Mouse (Mus musculus) Patski (cell line): Measurements from ENCODE around the gene H2-Ab1. TPM values are rescaled to one million over a fixed set of nuclear protein-coding genes. Genes with fewer than 3 reads are reported as not detected.

Experiments
- ATAC-seq: fragments of 100-300 bp; one replicate; pipeline ENCODE4 v1.8.0; 2021
- CTCF ChIA-PET: fragments of 350-600 bp; sonication (Branson Sonifier 250); formaldehyde crosslinking; loops from one replicate; lab custom pipeline; 2022; ENCODE audit warnings: inconsistent platforms; lab: Charles Lee
- POLR2A ChIA-PET: fragments of 350-600 bp; sonication (Branson Sonifier 250); formaldehyde crosslinking; loops from one replicate; lab custom pipeline; 2022; ENCODE audit warnings: antibody characterized with exemption, inconsistent platforms; lab: Charles Lee
- DNase-seq: peaks from one replicate; pipeline ENCODE4 v3.0.0-alpha.2; 2011; ENCODE audit warnings: low read depth, low spot score
- H3K27me3 ChIP-seq: fragments of 371-371 bp; one replicate; pipeline ENCODE4 v1.5.1; 2021
- CTCF ChIP-seq: fragments of 100-300 bp; IDR thresholded peaks from one replicate; pipeline ENCODE4 v1.5.1; 2021
- in situ Hi-C: fragments of 300-500 bp; cut with MboI; formaldehyde crosslinking; loops from 3 replicates; pipeline ENCODE4 v1.11.1; 2018; ENCODE audit warnings: low pct_unique_long_range_greater_than_20kb, mixed read lengths
- polyA plus RNA-seq: library from polyadenylated mRNA; unstranded; gene quantifications from one replicate; pipeline ENCODE4 v1.2.3, GENCODE M21; 2021

Gene H2-Ab1
- 0.09 TPM for polyA plus RNA-seq

- CTCF ChIA-PET = interaction anchor here (0.9 kb wide), 1 partner anchor 8 kb away, joined by 3 read pairs; no protein-coding TSS in a partner anchor
- no peak for TF ChIP-seq CTCF
- in situ Hi-C loops = no loop called here
- ATAC-seq = peak; percentile 35
- peaks cover 23% of the 10 kb centered on the region for H3K27me3 ChIP-seq
- no peak for DNase-seq
- POLR2A ChIA-PET = no interaction called here
These were observed at the start of gene H2-Ab1 for GRCm38 (mm10) chr17:34257594-34258375. H2-Ab1 (plus strand) TSS chr17:34257689.

GRCm38 (mm10) chr17:34207866-34208265 is 49.6 kb upstream of the H2-Ab1 start:
- in situ Hi-C loops = no loop called here
- no peak for DNase-seq
- ChIA-PET CTCF (no interaction called here), POLR2A (no interaction called here)
- no peaks in the 10 kb centered on the region for H3K27me3 ChIP-seq
- ATAC-seq = no peak
- TF ChIP-seq CTCF = no peak

GRCm38 (mm10) chr17:34208421-34208820 is 49.1 kb upstream of the H2-Ab1 start:
- ATAC-seq (no peak), DNase-seq (no peak)
- in situ Hi-C loops = no loop called here
- H3K27me3 ChIP-seq = no peaks in the 10 kb centered on the region
- POLR2A ChIA-PET = no interaction called here
- CTCF ChIA-PET = interaction anchor here (1.5 kb wide), 1 partner anchor 25 kb away, joined by 5 read pairs; no protein-coding TSS in a partner anchor
- TF ChIP-seq CTCF = no peak

GRCm38 (mm10) chr17:34209680-34210079 is 47.8 kb upstream of the H2-Ab1 start:
- CTCF ChIA-PET = interaction anchor here (1.1 to 1.5 kb wide), 2 partner anchors 9 to 23 kb away, joined by 4 to 5 read pairs; no protein-coding TSS in a partner anchor
- DNase-seq (no peak), ATAC-seq (no peak)
- no peaks in the 10 kb centered on the region for H3K27me3 ChIP-seq
- TF ChIP-seq CTCF = peak; percentile 72
- POLR2A ChIA-PET = no interaction called here
- in situ Hi-C loops = no loop called here

GRCm38 (mm10) chr17:34210599-34210998 is 46.9 kb upstream of the H2-Ab1 start:
- POLR2A ChIA-PET = no interaction called here
- CTCF ChIA-PET = interaction anchor here (1.0 to 1.3 kb wide), 3 partner anchors 14 to 41 kb away, joined by 3 to 6 read pairs (median 4); no protein-coding TSS in a partner anchor
- ATAC-seq (peak; percentile 49), DNase-seq (no peak)
- no peaks in the 10 kb centered on the region for H3K27me3 ChIP-seq
- in situ Hi-C loops = no loop called here
- no peak for TF ChIP-seq CTCF

- H3K27me3 ChIP-seq = no peaks in the 10 kb centered on the region
- POLR2A ChIA-PET = no interaction called here
- CTCF ChIA-PET = interaction anchor here (1.1 to 1.3 kb wide), 2 partner anchors 13 to 77 kb away, joined by 4 to 5 read pairs; no protein-coding TSS in a partner anchor
- TF ChIP-seq CTCF = no peak
- in situ Hi-C loops = no loop called here
- DNase-seq = no peak
- no peak for ATAC-seq
These were observed 45.6 kb upstream of the H2-Ab1 start for GRCm38 (mm10) chr17:34211746-34212365.

GRCm38 (mm10) chr17:34213936-34214335 is 43.6 kb upstream of the H2-Ab1 start:
- DNase-seq = no peak
- ChIA-PET POLR2A (interaction anchor here (0.8 kb wide), 1 partner anchor 93 kb away, joined by 4 read pairs; no protein-coding TSS in a partner anchor), CTCF (no interaction called here)
- in situ Hi-C loops = no loop called here
- no peak for ATAC-seq
- H3K27me3 ChIP-seq = no peaks in the 10 kb centered on the region
- no peak for TF ChIP-seq CTCF

GRCm38 (mm10) chr17:34215176-34215575 is 42.3 kb upstream of the H2-Ab1 start:
- TF ChIP-seq CTCF = no peak
- no peaks in the 10 kb centered on the region for H3K27me3 ChIP-seq
- ChIA-PET CTCF (interaction anchor here (1.7 kb wide), 1 partner anchor 9 kb away, joined by 3 read pairs; no protein-coding TSS in a partner anchor), POLR2A (no interaction called here)
- ATAC-seq (no peak), DNase-seq (no peak)
- in situ Hi-C loops = no loop called here

- no peaks in the 10 kb centered on the region for H3K27me3 ChIP-seq
- CTCF ChIA-PET = interaction anchor here (1.0 to 3.4 kb wide), 2 partner anchors 17 to 47 kb away, joined by 3 to 27 read pairs; no protein-coding TSS in a partner anchor
- POLR2A ChIA-PET = interaction anchor here (0.5 kb wide), 1 partner anchor 35 kb away, joined by 3 read pairs; no protein-coding TSS in a partner anchor
- DNase-seq = no peak
- no peak for ATAC-seq
- TF ChIP-seq CTCF = no peak
- in situ Hi-C loops = no loop called here
These were observed 40.1 kb upstream of the H2-Ab1 start for GRCm38 (mm10) chr17:34217216-34217928.

- in situ Hi-C loops = no loop called here
- TF ChIP-seq CTCF = no peak
- DNase-seq = no peak
- POLR2A ChIA-PET = interaction anchor here (0.5 kb wide), 1 partner anchor 36 kb away, joined by 3 read pairs; no protein-coding TSS in a partner anchor
- no peaks in the 10 kb centered on the region for H3K27me3 ChIP-seq
- CTCF ChIA-PET = interaction anchor here (1.3 to 3.4 kb wide), 3 partner anchors 9 to 16 kb away, joined by 4 to 27 read pairs (median 4); no protein-coding TSS in a partner anchor
- no peak for ATAC-seq
These were observed 39.5 kb upstream of the H2-Ab1 start for GRCm38 (mm10) chr17:34217986-34218385.
